Mouse (Mus musculus) neutrophil, adult 5-6 weeks (primary cell): ENCODE data around the gene Hdgf. TPM values are rescaled to one million over a fixed set of nuclear protein-coding genes. Genes with fewer than 3 reads are reported as not detected.

Experiments
- ATAC-seq: fragments of 151-379, 151-347 bp; 2 replicates; pipeline ENCODE4 v1.8.0; 2017; ENCODE audit warnings: mild to moderate bottlenecking, moderate TSS enrichment; ENCODE audit not compliant: insufficient number of reproducible peaks, poor library complexity, low FRiP score, severe bottlenecking; ENCODE audit errors: extremely low read depth
- total RNA-seq: library from RNA; stranded (forward); fragments of 200-1000 nt; gene quantifications from 2 replicates; pipeline ENCODE4 v1.2.3, GENCODE M21; 2017

The Hdgf gene
- total RNA-seq, 1 experiment from 2014 or later, result 81.7 TPM

DNA sequence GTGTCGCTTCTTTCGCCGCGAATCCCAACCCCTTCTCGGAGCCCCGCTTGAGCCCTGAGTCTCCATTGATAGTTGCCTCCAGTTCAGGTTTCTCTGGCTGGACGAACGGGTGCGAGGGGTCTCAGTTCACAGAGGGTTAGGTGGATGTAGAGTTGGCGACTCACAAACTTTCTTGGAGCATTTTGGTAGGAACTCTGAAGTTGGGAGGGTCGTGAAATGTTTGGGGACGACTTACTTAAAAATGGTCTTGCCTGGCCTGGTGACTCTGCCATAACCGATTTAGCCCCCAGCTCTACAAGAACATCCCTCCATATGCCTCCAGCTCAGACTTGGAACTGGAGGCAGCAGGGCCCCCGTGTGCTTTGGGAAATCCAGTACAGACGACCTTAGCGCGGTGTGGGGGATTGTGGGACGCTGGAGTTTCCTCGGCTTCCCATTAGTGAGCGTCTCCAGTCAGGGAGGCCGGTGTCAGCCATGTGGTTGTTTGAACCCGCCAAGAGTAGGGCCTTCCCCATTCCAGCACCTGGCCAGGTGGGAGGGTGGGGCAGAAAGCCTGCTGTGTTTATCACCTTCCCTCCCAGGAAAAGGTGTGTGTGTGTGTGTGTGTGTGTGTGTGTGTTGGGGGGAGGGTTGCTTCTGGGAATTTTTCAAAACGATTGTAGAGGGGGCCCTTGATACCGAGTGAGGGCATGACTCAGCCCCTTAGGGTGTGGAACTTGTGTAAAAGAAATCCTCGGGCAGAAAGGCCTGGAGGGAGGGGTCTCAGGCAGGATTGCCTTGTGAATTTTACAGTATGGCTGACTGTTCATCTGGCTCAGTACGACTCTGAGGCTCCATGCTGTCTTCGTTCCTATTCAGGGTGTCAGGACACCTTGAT is 1.1 kb downstream of the Hdgf start:
- no peak for ATAC-seq

DNA sequence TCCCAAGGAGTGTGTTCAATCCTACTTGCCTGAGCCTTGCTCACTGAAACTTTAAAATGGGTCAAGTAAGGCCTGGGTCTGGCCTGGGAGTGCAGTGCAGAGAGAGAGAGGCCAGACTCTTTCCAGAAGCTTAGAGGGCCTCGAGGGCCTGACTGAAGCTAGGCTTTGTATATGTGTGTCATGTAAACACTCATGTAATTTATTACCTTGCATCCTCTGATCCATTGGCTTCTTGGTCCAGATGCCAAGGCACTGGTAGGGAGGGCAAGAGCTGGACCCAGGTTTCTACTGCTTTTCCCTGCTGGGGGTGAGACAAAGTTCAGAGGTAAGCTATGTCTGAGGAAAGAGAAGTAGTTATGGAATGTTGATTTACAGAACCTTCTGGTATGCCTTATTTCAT is 1.8 kb downstream of the Hdgf start:
- ATAC-seq, result no peak

- no peak for ATAC-seq
These were observed 3.3 kb downstream of the Hdgf start for GRCm38 (mm10) chr3:87909381-87909780.

DNA sequence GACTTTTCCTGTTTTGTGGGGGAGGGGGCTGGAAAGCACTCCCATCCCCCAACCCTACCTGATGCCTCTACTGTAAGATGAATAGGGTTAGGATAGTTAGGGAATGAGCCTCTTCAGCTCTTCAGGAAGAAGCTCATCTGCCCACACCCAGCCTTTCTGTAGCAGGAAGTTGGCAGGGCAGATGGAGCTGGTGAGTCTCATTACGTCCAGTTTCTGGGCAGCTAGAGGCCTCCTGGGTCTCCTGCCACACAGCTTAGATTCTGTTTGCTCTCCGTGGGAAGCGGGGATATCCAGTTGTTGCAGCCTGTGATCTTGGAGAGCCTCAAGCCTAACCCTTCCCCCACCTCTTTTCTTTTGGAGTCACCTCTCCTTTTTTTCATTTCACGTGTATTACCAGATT is 3.8 kb downstream of the Hdgf start:
- no peak for ATAC-seq

GRCm38 (mm10) chr3:87910573-87911141 is 4.5 kb downstream of the Hdgf start:
- ATAC-seq, result 0 out of 2 replicates have a peak, but pooled peaks have one; percentile 21

GRCm38 (mm10) chr3:87913491-87913890 is 7.4 kb downstream of the Hdgf start:
- ATAC-seq, result no peak

DNA sequence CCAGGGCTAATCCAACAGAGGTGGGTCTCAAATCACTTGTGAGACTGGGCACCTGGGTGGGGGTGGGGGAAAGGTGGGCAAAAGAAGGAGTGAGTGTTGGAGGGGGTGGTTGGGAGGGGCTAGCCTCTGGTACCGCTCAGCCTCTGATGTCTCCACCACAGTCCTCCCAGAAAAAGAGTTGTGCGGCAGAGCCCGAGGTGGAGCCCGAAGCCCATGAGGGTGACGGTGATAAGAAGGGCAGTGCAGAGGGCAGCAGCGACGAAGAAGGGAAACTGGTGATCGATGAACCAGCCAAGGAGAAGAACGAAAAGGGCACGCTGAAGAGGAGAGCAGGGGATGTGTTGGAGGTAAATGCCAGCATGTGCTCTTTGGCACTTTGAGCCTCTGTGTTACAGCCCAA is 7.8 kb downstream of the Hdgf start:
- ATAC-seq, result no peak

DNA sequence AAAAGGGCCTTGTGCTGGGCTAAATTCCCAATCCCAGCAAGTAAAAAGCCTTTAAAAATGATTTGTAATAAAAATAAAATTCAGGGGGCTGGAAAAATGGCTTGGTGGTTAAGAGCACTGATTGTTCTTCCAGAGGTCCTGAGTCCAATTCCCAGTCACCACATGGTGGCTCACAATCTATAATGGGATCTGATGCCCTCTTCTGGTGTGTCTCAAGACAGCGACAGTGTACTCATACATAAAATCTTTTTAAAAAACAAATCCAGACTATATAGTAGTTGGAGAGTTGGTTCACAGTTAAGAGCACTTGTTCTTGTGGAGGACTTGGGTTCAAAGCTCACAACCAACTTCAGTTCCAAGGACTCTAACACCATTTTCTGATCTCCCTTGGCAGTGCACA is 10.9 kb downstream of the Hdgf start:
- ATAC-seq, result no peak

DNA sequence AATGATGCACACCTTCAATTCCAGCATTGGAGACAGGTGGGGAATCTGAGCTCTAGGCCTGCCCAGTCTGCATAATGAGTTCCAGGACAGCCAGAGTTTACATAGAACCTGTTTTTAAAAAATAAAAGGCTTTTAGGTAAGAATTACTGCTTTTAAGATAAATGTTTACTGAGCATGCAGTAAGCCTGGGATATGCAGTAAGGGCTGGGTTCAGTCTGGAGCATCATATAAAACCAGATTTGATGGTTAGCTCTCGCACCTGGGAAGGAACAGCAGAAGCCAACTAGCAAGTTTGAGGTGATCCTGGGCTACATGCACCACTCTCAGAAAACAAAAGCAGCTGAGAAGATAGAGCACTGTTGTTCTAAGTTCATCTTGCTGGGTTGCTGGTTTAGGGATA is 12.4 kb downstream of the Hdgf start:
- no peak for ATAC-seq

DNA sequence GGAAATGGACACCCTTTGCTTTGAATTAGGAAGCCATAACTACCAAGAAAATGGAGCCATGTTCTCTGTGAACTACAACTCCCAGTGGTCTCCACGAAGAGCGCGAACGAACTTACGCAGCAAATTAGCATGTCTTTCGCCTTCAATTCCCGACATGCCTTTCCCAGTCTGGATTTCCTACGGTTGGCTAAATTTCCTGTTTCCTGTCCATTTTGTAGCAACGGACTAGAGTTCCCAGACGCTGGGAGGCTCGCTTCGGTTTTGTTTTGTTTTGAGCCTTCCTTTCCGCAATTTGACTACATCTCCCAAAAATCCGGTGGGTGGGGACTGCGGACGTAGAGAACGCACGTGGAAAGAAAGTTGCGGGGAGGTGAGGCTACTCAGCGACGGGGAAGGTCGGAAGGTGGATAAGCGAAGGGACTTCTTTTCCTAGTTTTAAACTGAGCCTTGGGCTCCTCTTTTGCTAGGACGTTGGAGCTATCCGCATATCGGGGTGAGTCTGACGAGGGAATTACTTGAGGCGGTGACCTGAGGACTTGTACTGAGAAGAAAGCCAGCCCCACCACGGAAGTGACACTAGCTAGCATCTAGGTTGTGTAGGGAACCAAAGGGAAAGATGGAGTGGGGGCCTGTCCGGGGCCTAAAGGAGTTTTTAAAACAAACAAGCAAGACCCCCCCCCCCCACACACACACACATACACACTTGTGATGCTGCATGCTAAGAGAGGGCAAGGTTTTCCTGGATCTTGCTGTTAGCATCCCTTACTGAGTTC is 13.4 kb downstream of the Hdgf start, which contains the start of gene Mrpl24:
Gene Mrpl24 (plus strand): TSS at position 171 of the 773 bp plus-strand sequence.
- peak; percentile 78 for ATAC-seq

DNA sequence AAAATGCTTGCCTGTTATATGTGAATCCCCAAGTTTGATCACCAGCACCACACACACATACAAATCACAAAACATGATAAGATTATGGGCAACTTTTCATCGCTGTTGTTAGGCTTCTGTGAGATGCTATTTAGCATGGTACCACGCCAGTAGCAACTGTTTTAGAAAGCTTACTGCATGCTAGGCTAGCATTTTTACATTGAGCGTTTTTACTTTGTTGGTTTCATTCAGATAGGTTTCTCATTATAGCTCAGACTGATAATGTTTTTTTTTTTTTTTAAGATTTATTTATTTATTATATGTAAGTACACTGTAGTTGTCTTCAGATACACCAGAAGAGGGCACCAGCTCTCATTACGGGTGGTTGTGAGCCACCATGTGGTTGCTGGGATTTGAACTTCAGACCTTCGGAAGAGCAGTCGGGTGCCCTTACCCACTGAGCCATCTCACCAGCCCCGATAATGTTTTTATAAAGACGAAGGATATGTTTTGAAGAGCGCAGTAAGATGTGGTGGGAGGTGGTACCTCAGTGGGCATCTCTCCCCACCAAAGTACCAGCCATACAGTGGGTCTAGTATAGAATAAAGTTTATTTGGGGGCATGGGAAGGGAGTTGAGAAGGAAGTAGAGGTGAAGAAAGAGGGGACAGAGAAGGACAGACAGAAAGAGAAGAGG is 14.3 kb downstream of the Hdgf start:
- no peak for ATAC-seq

DNA sequence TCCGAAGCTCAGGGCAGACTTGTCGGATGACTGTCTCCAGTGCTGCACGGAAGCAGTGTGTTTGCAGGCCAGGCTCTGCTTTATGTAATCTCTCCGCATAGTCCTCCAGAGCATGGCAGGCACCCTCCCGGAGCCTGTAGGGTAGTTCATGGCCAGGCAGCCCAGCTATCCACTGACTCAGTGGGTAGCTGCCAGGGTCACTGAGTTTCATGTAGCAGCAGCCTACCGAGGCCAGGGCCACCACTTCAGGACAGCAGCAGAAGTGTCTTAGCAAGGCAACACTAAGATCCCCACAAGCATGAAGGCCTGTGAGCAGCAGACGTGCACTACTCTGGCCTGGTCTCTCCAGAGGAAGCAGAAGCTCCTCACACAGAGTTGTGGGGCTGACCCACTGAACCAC is 18.9 kb downstream of the Hdgf start:
- ATAC-seq, result no peak

DNA sequence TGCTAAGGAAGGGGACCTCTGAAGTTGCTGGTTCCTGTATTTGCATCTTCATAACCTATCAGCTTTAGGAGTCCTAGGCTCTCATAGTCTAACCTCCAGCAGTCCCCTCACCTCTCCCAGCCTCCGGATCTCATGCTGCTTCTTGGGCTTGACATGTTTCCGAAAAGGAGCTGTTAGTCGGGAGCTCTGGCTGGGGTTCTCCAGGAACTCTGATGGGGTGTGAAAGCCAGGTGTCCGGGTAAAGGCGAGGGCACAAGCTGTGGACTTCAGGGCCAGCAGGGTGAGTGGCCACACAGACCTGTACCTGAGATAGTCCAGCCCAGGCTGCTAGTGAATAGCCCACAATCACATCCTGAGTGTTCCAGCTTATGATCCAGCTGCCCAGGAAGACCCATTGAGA is 21.3 kb downstream of the Hdgf start:
- no peak for ATAC-seq

GRCm38 (mm10) chr3:87929341-87930077 is 23.4 kb downstream of the Hdgf start:
- ATAC-seq, result 0 out of 2 replicates have a peak, but pooled peaks have one; percentile 8

GRCm38 (mm10) chr3:87930078-87930795 is 24.1 kb downstream of the Hdgf start, which contains the start of the genes Isg20l2 and Rrnad1:
Gene Isg20l2 (plus strand): TSS chr3:87930314.
Gene Rrnad1 (minus strand): TSS chr3:87930717.
- peak; percentile 90 for ATAC-seq

- no peak for ATAC-seq
These were observed 27.9 kb downstream of the Hdgf start for GRCm38 (mm10) chr3:87934026-87934425.

- no peak for ATAC-seq
These were observed 28.4 kb downstream of the Hdgf start for GRCm38 (mm10) chr3:87934501-87934900.

DNA sequence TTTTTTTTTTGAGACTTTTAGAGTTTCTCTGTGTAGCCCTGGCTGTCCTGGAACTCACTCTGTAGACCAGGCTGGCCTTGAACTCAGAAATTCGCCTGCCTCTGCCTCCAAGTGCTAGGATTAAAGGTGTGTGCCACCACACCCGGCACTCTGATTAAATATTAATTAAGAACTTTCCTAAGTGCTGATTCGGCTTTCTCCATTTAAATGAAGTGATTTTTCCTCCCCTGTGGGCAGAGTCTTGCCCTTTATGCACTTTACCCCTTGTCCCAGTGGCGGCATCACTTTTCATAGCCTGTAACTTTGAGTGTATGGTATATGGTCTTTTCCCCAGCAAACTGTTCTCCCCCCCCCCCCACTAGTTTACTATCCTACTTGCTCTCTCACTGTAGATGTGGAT is 29.1 kb downstream of the Hdgf start:
- no peak for ATAC-seq
